Mouse (Mus musculus) bone marrow, adult 2 months (tissue): Measurements from ENCODE around the gene Slc1a5.

ENCODE experiments used
- CTCF ChIP-seq: fragments of 200-500 bp; IDR thresholded peaks from 2 replicates; pipeline ENCODE4 v1.5.1; 2011; ENCODE audit warnings: low read length, control low read depth; ENCODE audit not compliant: control insufficient read depth, insufficient read depth
- POLR2A ChIP-seq: fragments of 200-500 bp; IDR thresholded peaks from 2 replicates; pipeline ENCODE4 v1.6.1; 2011; ENCODE audit warnings: low read depth, mild to moderate bottlenecking, control low read depth, low read length, borderline replicate concordance; ENCODE audit not compliant: control insufficient read depth

- TF ChIP-seq POLR2A (no peak), CTCF (no peak)
These were observed 22.1 kb upstream of the Slc1a5 start for GRCm38 (mm10) chr7:16758872-16759574.
